Mouse (Mus musculus): Measurements from ENCODE around the gene Kcnh5. TPM values are rescaled to one million over a fixed set of nuclear protein-coding genes. Genes with fewer than 3 reads are reported as not detected.

Gene Kcnh5
- polyA plus RNA-seq, 1 experiment, result not detected

GRCm38 (mm10) chr12:74898211-74898610, 278.9 kb downstream of the Kcnh5 start:
- Histone ChIP-seq H3K4me3 (replicated peaks) (no peak overlapping the region), H3K27me3 (ENCODE audit: control insufficient read depth) (no peaks in the 10 kb centered on the region), H3K4me1 (ENCODE audit: control insufficient read depth) (no peaks in the 10 kb centered on the region), H3K36me3 (ENCODE audit: control insufficient read depth) (no peaks in the 10 kb centered on the region), H3K9me3 (ENCODE audit: control insufficient read depth, low read length) (peaks cover 2% of the 10 kb centered on the region; the same call in 1 of the 2 replicates)
- TF ChIP-seq TAL1 (IDR thresholded peaks at IDR 0.05; ENCODE audit: low read length), result no peak
- no peak for TF ChIP-seq GATA1 (IDR thresholded peaks at IDR 0.05; ENCODE audit: low read length)

- Histone ChIP-seq H3K36me3 (ENCODE audit: control insufficient read depth) (no peaks in the 10 kb centered on the region), H3K9me3 (ENCODE audit: control insufficient read depth, low read length) (peaks cover 2% of the 10 kb centered on the region; the same call in 1 of the 2 replicates), H3K4me3 (replicated peaks) (no peak overlapping the region), H3K4me1 (ENCODE audit: control insufficient read depth) (no peaks in the 10 kb centered on the region), H3K27me3 (ENCODE audit: control insufficient read depth) (no peaks in the 10 kb centered on the region)
- no peak for TF ChIP-seq TAL1 (IDR thresholded peaks at IDR 0.05; ENCODE audit: low read length)
- TF ChIP-seq GATA1 (IDR thresholded peaks at IDR 0.05; ENCODE audit: low read length), result no peak
Measured at GRCm38 (mm10) chr12:74894870-74895423, 282.2 kb downstream of the Kcnh5 start.

- TF ChIP-seq GATA1 (IDR thresholded peaks at IDR 0.05; ENCODE audit: low read length) (no peak), TAL1 (IDR thresholded peaks at IDR 0.05; ENCODE audit: low read length) (no peak)
- H3K4me1 ChIP-seq (ENCODE audit: control insufficient read depth), result no peaks in the 10 kb centered on the region
- H3K9me3 ChIP-seq (ENCODE audit: control insufficient read depth, low read length), result no peaks in the 10 kb centered on the region
- H3K36me3 ChIP-seq (ENCODE audit: control insufficient read depth), result no peaks in the 10 kb centered on the region
- H3K4me3 ChIP-seq (replicated peaks), result no peak overlapping the region
- H3K27me3 ChIP-seq (ENCODE audit: control insufficient read depth), result no peaks in the 10 kb centered on the region
Measured at GRCm38 (mm10) chr12:74889419-74889818, 287.7 kb downstream of the Kcnh5 start.

- no peak for TF ChIP-seq GATA1 (IDR thresholded peaks at IDR 0.05; ENCODE audit: low read length)
- no peak for TF ChIP-seq TAL1 (IDR thresholded peaks at IDR 0.05; ENCODE audit: low read length)
- no peaks in the 10 kb centered on the region for H3K4me1 ChIP-seq (ENCODE audit: control insufficient read depth)
- no peaks in the 10 kb centered on the region for H3K27me3 ChIP-seq (ENCODE audit: control insufficient read depth)
- no peaks in the 10 kb centered on the region for H3K9me3 ChIP-seq (ENCODE audit: control insufficient read depth, low read length)
- H3K36me3 ChIP-seq (ENCODE audit: control insufficient read depth), result no peaks in the 10 kb centered on the region
- H3K4me3 ChIP-seq (replicated peaks), result no peak overlapping the region
Measured at GRCm38 (mm10) chr12:74887064-74887463, 290.1 kb downstream of the Kcnh5 start.

GRCm38 (mm10) chr12:74881344-74881743, 295.8 kb downstream of the Kcnh5 start:
- H3K4me3 ChIP-seq (replicated peaks), result no peak overlapping the region
- no peaks in the 10 kb centered on the region for H3K9me3 ChIP-seq (ENCODE audit: control insufficient read depth, low read length)
- no peaks in the 10 kb centered on the region for H3K4me1 ChIP-seq (ENCODE audit: control insufficient read depth)
- H3K36me3 ChIP-seq (ENCODE audit: control insufficient read depth), result no peaks in the 10 kb centered on the region
- no peaks in the 10 kb centered on the region for H3K27me3 ChIP-seq (ENCODE audit: control insufficient read depth)
- no peak for TF ChIP-seq TAL1 (IDR thresholded peaks at IDR 0.05; ENCODE audit: low read length)
- TF ChIP-seq GATA1 (IDR thresholded peaks at IDR 0.05; ENCODE audit: low read length), result no peak

GRCm38 (mm10) chr12:74855666-74856065, 321.5 kb downstream of the Kcnh5 start:
- TF ChIP-seq GATA1 (IDR thresholded peaks at IDR 0.05; ENCODE audit: low read length) (no peak), TAL1 (IDR thresholded peaks at IDR 0.05; ENCODE audit: low read length) (no peak)
- Histone ChIP-seq H3K9me3 (ENCODE audit: control insufficient read depth, low read length) (no peaks in the 10 kb centered on the region; the same call in 1 of the 2 replicates), H3K36me3 (ENCODE audit: control insufficient read depth) (no peaks in the 10 kb centered on the region), H3K4me3 (replicated peaks) (no peak overlapping the region), H3K27me3 (ENCODE audit: control insufficient read depth) (no peaks in the 10 kb centered on the region), H3K4me1 (ENCODE audit: control insufficient read depth) (no peaks in the 10 kb centered on the region)

GRCm38 (mm10) chr12:74854263-74854662, 322.9 kb downstream of the Kcnh5 start:
- H3K4me1 ChIP-seq (ENCODE audit: control insufficient read depth), result no peaks in the 10 kb centered on the region
- H3K36me3 ChIP-seq (ENCODE audit: control insufficient read depth), result no peaks in the 10 kb centered on the region
- H3K9me3 ChIP-seq (ENCODE audit: control insufficient read depth, low read length), result no peaks in the 10 kb centered on the region; the same call in 1 of the 2 replicates
- no peak for TF ChIP-seq GATA1 (IDR thresholded peaks at IDR 0.05; ENCODE audit: low read length)
- no peak for TF ChIP-seq TAL1 (IDR thresholded peaks at IDR 0.05; ENCODE audit: low read length)
- H3K27me3 ChIP-seq (ENCODE audit: control insufficient read depth), result no peaks in the 10 kb centered on the region
- H3K4me3 ChIP-seq (replicated peaks), result no peak overlapping the region

GRCm38 (mm10) chr12:74850323-74850722, 326.8 kb downstream of the Kcnh5 start:
- no peak for TF ChIP-seq TAL1 (IDR thresholded peaks at IDR 0.05; ENCODE audit: low read length)
- TF ChIP-seq GATA1 (IDR thresholded peaks at IDR 0.05; ENCODE audit: low read length), result no peak
- Histone ChIP-seq H3K9me3 (ENCODE audit: control insufficient read depth, low read length) (peaks cover 5% of the 10 kb centered on the region; the same call in 1 of the 2 replicates), H3K36me3 (ENCODE audit: control insufficient read depth) (no peaks in the 10 kb centered on the region), H3K27me3 (ENCODE audit: control insufficient read depth) (no peaks in the 10 kb centered on the region), H3K4me1 (ENCODE audit: control insufficient read depth) (no peaks in the 10 kb centered on the region), H3K4me3 (replicated peaks) (no peak overlapping the region)

GRCm38 (mm10) chr12:74849912-74850311, 327.2 kb downstream of the Kcnh5 start:
- no peaks in the 10 kb centered on the region for H3K36me3 ChIP-seq (ENCODE audit: control insufficient read depth)
- H3K4me1 ChIP-seq (ENCODE audit: control insufficient read depth), result no peaks in the 10 kb centered on the region
- no peak for TF ChIP-seq GATA1 (IDR thresholded peaks at IDR 0.05; ENCODE audit: low read length)
- no peak for TF ChIP-seq TAL1 (IDR thresholded peaks at IDR 0.05; ENCODE audit: low read length)
- H3K27me3 ChIP-seq (ENCODE audit: control insufficient read depth), result no peaks in the 10 kb centered on the region
- H3K4me3 ChIP-seq (replicated peaks), result no peak overlapping the region
- H3K9me3 ChIP-seq (ENCODE audit: control insufficient read depth, low read length), result peaks cover 5% of the 10 kb centered on the region; the same call in 1 of the 2 replicates

Measured in erythroblast, embryonic 14.5 days (primary cell).